14 mouse cellular contexts compared by ENCODE assay signal in genomic region chr6:12868251-12868650, GRCm38 (mm10).
"Had no signal": no experiment of that assay in that cellular context is flagged by ENCODE, and none has a peak within 500 bp of the region (broad histone marks: within the 10 kb centered on the region; RNA-seq: fewer than 3 reads in every experiment).

No protein-coding gene starts in this region.

- H3K27me3 ChIP-seq: limb, embryonic 15.5 days; liver, embryonic 15.5 days; neural tube, embryonic 12.5 days; stomach, embryonic 15.5 days had no signal

- H3K9ac ChIP-seq: limb, embryonic 15.5 days; liver, embryonic 15.5 days; neural tube, embryonic 12.5 days; stomach, embryonic 15.5 days had no signal

- H3K9me3 ChIP-seq: limb, embryonic 15.5 days; liver, embryonic 15.5 days; midbrain, embryonic 10.5 days; neural tube, embryonic 12.5 days; stomach, embryonic 15.5 days had no signal

- H3K4me3 ChIP-seq: limb, embryonic 15.5 days; liver, embryonic 15.5 days; midbrain, embryonic 10.5 days; neural tube, embryonic 12.5 days; stomach, embryonic 15.5 days had no signal

- H3K36me3 ChIP-seq: limb, embryonic 15.5 days; liver, embryonic 15.5 days; midbrain, embryonic 10.5 days; neural tube, embryonic 12.5 days; stomach, embryonic 15.5 days had no signal

- H3K27ac ChIP-seq: kidney, postnatal 0 days; limb, embryonic 15.5 days; liver, embryonic 15.5 days; midbrain, embryonic 10.5 days; neural tube, embryonic 12.5 days; stomach, embryonic 15.5 days had no signal

- DNase-seq: layer of hippocampus, postnatal 36 days; lung, postnatal 4 days; midbrain, embryonic 14.5 days; thymus, adult 2 months; thymus, postnatal 25 days had no signal

- H3K4me2 ChIP-seq: limb, embryonic 15.5 days; liver, embryonic 15.5 days; neural tube, embryonic 12.5 days; stomach, embryonic 15.5 days had no signal

- H3K4me1 ChIP-seq: limb, embryonic 15.5 days; liver, embryonic 15.5 days; midbrain, embryonic 10.5 days; neural tube, embryonic 12.5 days; stomach, embryonic 15.5 days had no signal

- ATAC-seq: hindbrain, embryonic 16.5 days; inflammation-experienced regulatory T-cells, adult 6 months; intestine, postnatal 0 days had no signal
